Mouse (Mus musculus): Measurements from ENCODE around the gene Dusp11. TPM values are rescaled to one million over a fixed set of nuclear protein-coding genes. Genes with fewer than 3 reads are reported as not detected.
"Not testable (repeated sequence)": the region's sequence is repeated elsewhere in the genome, so short reads cannot be mapped to it uniquely, and the experiment has no call there.

Gene Dusp11
- total RNA-seq, 1 experiment from 2014 or later, result 44.3 TPM

DNA sequence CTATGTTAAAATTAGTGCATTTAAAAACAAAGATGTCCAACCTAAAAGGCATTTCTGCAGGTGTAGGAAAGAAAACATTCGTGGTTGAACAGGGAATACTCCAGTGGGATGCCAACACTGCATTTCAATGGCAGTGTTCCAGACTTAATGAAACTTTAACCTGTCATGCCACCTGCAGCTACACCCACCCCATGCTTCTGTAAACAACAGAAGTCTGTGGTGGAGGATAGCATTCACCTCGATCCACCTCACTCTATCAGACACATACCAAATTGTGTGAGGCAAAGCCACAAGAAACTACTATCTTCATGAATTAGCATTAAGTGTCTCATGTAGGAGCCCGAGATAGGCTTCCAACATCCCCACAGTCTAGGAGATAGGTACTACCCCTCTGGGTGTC is 53.1 kb downstream of the Dusp11 start:
- no peak for ATAC-seq (replicated peaks in 1 of 2; ENCODE audit: insufficient read depth in 1 of 2, low FRiP score in 2 of 2, low TSS enrichment in 1 of 2, low read depth in 1 of 2, poor library complexity in 2 of 2, severe bottlenecking in 2 of 2)

DNA sequence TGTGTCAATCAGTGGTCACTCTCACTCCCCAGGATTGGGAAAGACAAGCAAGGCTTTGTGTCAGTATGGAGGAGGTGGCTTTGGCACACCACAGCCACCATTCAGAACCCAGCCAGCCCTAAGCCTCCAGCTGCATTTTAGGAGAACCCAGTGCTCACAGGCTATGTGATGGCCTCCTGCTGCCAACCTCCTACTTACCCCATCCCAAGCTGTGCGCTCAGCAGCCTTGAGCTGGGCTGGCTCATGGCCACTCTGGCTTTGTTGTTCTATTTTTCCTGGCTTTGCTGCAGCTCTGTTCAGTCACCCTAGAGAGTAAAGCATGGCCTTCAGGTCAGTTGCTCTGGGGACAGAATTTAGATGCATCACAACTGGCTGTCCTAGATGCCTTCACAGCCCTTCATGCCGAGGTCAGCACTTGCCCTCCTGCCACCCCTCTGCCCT is 54.5 kb downstream of the Dusp11 start:
- not testable (repeated sequence) for ATAC-seq (replicated peaks in 1 of 2; ENCODE audit: insufficient read depth in 1 of 2, low FRiP score in 2 of 2, low TSS enrichment in 1 of 2, low read depth in 1 of 2, poor library complexity in 2 of 2, severe bottlenecking in 2 of 2)

- peak; percentile 81 to 83 for ATAC-seq (replicated peaks in 1 of 2; ENCODE audit: insufficient read depth in 1 of 2, low FRiP score in 2 of 2, low TSS enrichment in 1 of 2, low read depth in 1 of 2, poor library complexity in 2 of 2, severe bottlenecking in 2 of 2)
Measured at GRCm38 (mm10) chr6:85904642-85905061, 56.8 kb downstream of the Dusp11 start, which contains the start of gene Nat8f4. Nat8f4 (minus strand) TSS chr6:85904884.

DNA sequence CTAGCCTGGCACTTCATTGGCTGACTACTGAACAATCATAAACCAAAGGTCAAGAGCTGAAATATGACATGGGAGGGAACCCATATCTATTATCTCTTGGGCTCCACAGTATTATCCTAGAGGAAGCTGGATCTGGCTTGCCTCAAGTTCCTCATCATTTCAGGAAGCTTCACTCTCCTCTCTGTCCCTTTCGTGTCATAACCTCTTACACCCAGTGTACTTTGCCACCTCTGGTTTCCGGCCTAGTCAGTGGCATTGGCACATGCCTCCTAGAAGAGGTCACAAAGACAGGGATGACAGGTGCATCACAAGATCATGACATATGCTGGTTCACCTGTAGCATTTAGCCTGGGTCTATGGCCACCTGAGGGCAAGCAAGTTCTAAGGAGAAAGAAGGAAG is 59.2 kb downstream of the Dusp11 start:
- ATAC-seq (replicated peaks in 1 of 2; ENCODE audit: insufficient read depth in 1 of 2, low FRiP score in 2 of 2, low TSS enrichment in 1 of 2, low read depth in 1 of 2, poor library complexity in 2 of 2, severe bottlenecking in 2 of 2), result no peak

GRCm38 (mm10) chr6:85898596-85899475 is 62.6 kb downstream of the Dusp11 start:
- not testable (repeated sequence) for ATAC-seq (replicated peaks in 1 of 2; ENCODE audit: insufficient read depth in 1 of 2, low FRiP score in 2 of 2, low TSS enrichment in 1 of 2, low read depth in 1 of 2, poor library complexity in 2 of 2, severe bottlenecking in 2 of 2)

- ATAC-seq (replicated peaks in 1 of 2; ENCODE audit: insufficient read depth in 1 of 2, low FRiP score in 2 of 2, low TSS enrichment in 1 of 2, low read depth in 1 of 2, poor library complexity in 2 of 2, severe bottlenecking in 2 of 2), result peak; percentile 56 to 62
Measured at GRCm38 (mm10) chr6:85895061-85895648, 66.3 kb downstream of the Dusp11 start.

Other genes starting within 250 kb of the Dusp11 start
- gene Nat8f7, start 248.5 kb downstream of the Dusp11 start, total RNA-seq (2017), result not detected in 2 replicates
- gene Nat8f3, start 195.9 kb downstream of the Dusp11 start, total RNA-seq (2017), result not detected in 2 replicates
- not detected in 2 replicates for gene Nat8f6, start 140.7 kb downstream of the Dusp11 start, total RNA-seq (2017)
- not detected in 2 replicates for gene Nat8f5, start 140.7 kb downstream of the Dusp11 start, total RNA-seq (2017)
- gene Nat8, start 129.6 kb downstream of the Dusp11 start, total RNA-seq (2017), result not detected in 2 replicates
- gene Nat8f2, start 92.5 kb downstream of the Dusp11 start, total RNA-seq (2017), result not detected in 2 replicates
- gene Nat8f4, start 56.8 kb downstream of the Dusp11 start, total RNA-seq (2017), result 1.8 and 4.4 TPM in 2 replicates
- gene Tprkb, start 49.8 kb downstream of the Dusp11 start, total RNA-seq (2017), result 37.2 and 68.0 TPM in 2 replicates
- 6.0 and 7.2 TPM in 2 replicates for gene Nat8f1, start 46.0 kb downstream of the Dusp11 start, total RNA-seq (2017)
- not detected in 2 replicates for gene Figla, start 54.5 kb upstream of the Dusp11 start, total RNA-seq (2017)
- 2.9 and 14.7 TPM in 2 replicates for gene Add2, start 67.0 kb upstream of the Dusp11 start, total RNA-seq (2017)
- gene Tgfa, start 233.6 kb upstream of the Dusp11 start, total RNA-seq (2017), result 0.25 TPM in 1 of 2 replicates, not detected in the other